Mouse (Mus musculus) hindbrain, embryonic 14.5 days (tissue): ENCODE results near the gene Trappc3l. TPM values are rescaled to one million over a fixed set of nuclear protein-coding genes. Genes with fewer than 3 reads are reported as not detected.

ENCODE experiments used
- ATAC-seq: fragments of 200-750 bp; cut with Nextera tagmentation; 2 replicates; pipeline ENCODE4 v1.8.0; 2017; ENCODE audit warnings: moderate number of reproducible peaks, mild to moderate bottlenecking, moderate TSS enrichment, moderate library complexity; ENCODE audit not compliant: low FRiP score
- DNase-seq: peaks from one replicate; pipeline ENCODE4 v3.0.0-alpha.2; 2015; ENCODE audit warnings: low spot score
- H3K27ac ChIP-seq: fragments of 300-500 bp; sonication (generic); 2 replicates; pipeline ENCODE4 v1.5.1; 2014; ENCODE audit warnings: mild to moderate bottlenecking, moderate library complexity
- H3K27me3 ChIP-seq: fragments of 300-500 bp; sonication (generic); 2 replicates; pipeline ENCODE4 v1.6.1; 2014; ENCODE audit warnings: mild to moderate bottlenecking, low read length, mixed read lengths; ENCODE audit not compliant: control insufficient read depth, insufficient read depth
- H3K36me3 ChIP-seq: fragments of 300-500 bp; sonication (generic); replicated peaks from 2 replicates; pipeline ENCODE4 v1.6.1; 2014; ENCODE audit not compliant: control insufficient read depth, insufficient read depth
- H3K4me1 ChIP-seq: fragments of 300-500 bp; sonication (generic); replicated peaks from 2 replicates; pipeline ENCODE4 v1.6.1; 2014; ENCODE audit warnings: antibody characterized with exemption, low read length, mixed read lengths; ENCODE audit not compliant: control insufficient read depth, insufficient read depth
- H3K4me2 ChIP-seq: fragments of 300-500 bp; sonication (generic); replicated peaks from 2 replicates; pipeline ENCODE4 v1.6.1; 2014; ENCODE audit warnings: mild to moderate bottlenecking, moderate library complexity
- H3K4me3 ChIP-seq: fragments of 300-500 bp; sonication (generic); replicated peaks from 2 replicates; pipeline ENCODE4 v1.5.1; 2014; ENCODE audit warnings: mild to moderate bottlenecking, low read length
- H3K9ac ChIP-seq: fragments of 300-500 bp; sonication (generic); 2 replicates; pipeline ENCODE4 v1.6.1; 2014
- H3K9me3 ChIP-seq: fragments of 300-500 bp; sonication (generic); 2 replicates; pipeline ENCODE4 v1.6.1; 2016; ENCODE audit warnings: low read length; ENCODE audit not compliant: control insufficient read depth
- WGBS: fragments of 180-500 bp; shearing (Covaris S2); extraction: QIAGEN DNeasy Blood & Tissue Kit; methylation state at CpG from one replicate; pipeline ENCODE4 v1.1.7; 2014; 5-methylcytosine and 5-hydroxymethylcytosine counted together
- polyA plus RNA-seq: library from polyadenylated mRNA; unstranded; fragments of >200 nt; fragmentation: Nextera tagmentation; extraction: Ambion mirVana; gene quantifications from 2 replicates; pipeline ENCODE4 v1.2.1, GENCODE M21; 2014

The Trappc3l gene
- polyA plus RNA-seq, 1 experiment from 2014 or later = not detected

GRCm38 (mm10) chr10:34149772-34150171, 112.4 kb downstream of the Trappc3l start:
- 84% methylated on average over 3 of the region's 3 CpGs for WGBS
- no peak overlapping the region for H3K4me3 ChIP-seq
- no peaks in the 10 kb centered on the region for H3K36me3 ChIP-seq
- no peak overlapping the region for H3K9ac ChIP-seq
- H3K9me3 ChIP-seq = no peaks in the 10 kb centered on the region
- no peak for ATAC-seq
- no peak overlapping the region for H3K4me2 ChIP-seq
- H3K27me3 ChIP-seq = no peaks in the 10 kb centered on the region
- H3K27ac ChIP-seq = no peak overlapping the region
- no peak for DNase-seq
- H3K4me1 ChIP-seq = no peaks in the 10 kb centered on the region

- H3K9ac ChIP-seq = no peak overlapping the region
- no peak overlapping the region for H3K27ac ChIP-seq
- H3K4me3 ChIP-seq = no peak overlapping the region
- no peak overlapping the region for H3K4me2 ChIP-seq
- H3K27me3 ChIP-seq = no peaks in the 10 kb centered on the region
- H3K4me1 ChIP-seq = no peaks in the 10 kb centered on the region
- no peaks in the 10 kb centered on the region for H3K36me3 ChIP-seq
- no peak for DNase-seq
- H3K9me3 ChIP-seq = no peaks in the 10 kb centered on the region
- WGBS = 53% methylated on average over 6 of the region's 6 CpGs
- ATAC-seq = no peak
These were observed 113.1 kb downstream of the Trappc3l start for GRCm38 (mm10) chr10:34150454-34150853.

GRCm38 (mm10) chr10:34151827-34152226, 114.4 kb downstream of the Trappc3l start:
- 85% methylated on average over 3 of the region's 3 CpGs for WGBS

GRCm38 (mm10) chr10:34155796-34156554, 118.6 kb downstream of the Trappc3l start:
- no peak overlapping the region for H3K9ac ChIP-seq
- H3K36me3 ChIP-seq = no peaks in the 10 kb centered on the region; the same call in 1 of the 2 replicates
- H3K27me3 ChIP-seq = no peaks in the 10 kb centered on the region
- no peaks in the 10 kb centered on the region for H3K9me3 ChIP-seq
- H3K4me1 ChIP-seq = no peaks in the 10 kb centered on the region
- H3K27ac ChIP-seq = no peak overlapping the region
- WGBS = 85% methylated on average over 12 of the region's 12 CpGs
- no peak overlapping the region for H3K4me2 ChIP-seq
- ATAC-seq (no peak), DNase-seq (no peak)
- H3K4me3 ChIP-seq = no peak overlapping the region

More at GRCm38 (mm10) chr10:34151827-34152226, 114.4 kb downstream of the Trappc3l start:
- no peaks in the 10 kb centered on the region for H3K9me3 ChIP-seq
- H3K4me2 ChIP-seq = no peak overlapping the region
- no peaks in the 10 kb centered on the region for H3K4me1 ChIP-seq
- H3K9ac ChIP-seq = no peak overlapping the region
- H3K27me3 ChIP-seq = no peaks in the 10 kb centered on the region
- DNase-seq (peak; percentile 38), ATAC-seq (no peak)
- H3K27ac ChIP-seq = no peak overlapping the region
- H3K36me3 ChIP-seq = no peaks in the 10 kb centered on the region
- no peak overlapping the region for H3K4me3 ChIP-seq

Other genes starting within 250 kb of the Trappc3l start
- not detected in 2 replicates for gene Sult3a1, start 179.9 kb upstream of the Trappc3l start, polyA plus RNA-seq
- 1.5 and 2.0 TPM in 2 replicates for gene Rsph4a, start 132.5 kb upstream of the Trappc3l start, polyA plus RNA-seq
- 21.3 and 21.8 TPM in 2 replicates for gene Zup1, start 86.3 kb upstream of the Trappc3l start, polyA plus RNA-seq
- 131 and 136 TPM in 2 replicates for gene Rwdd1, start 18.0 kb upstream of the Trappc3l start, polyA plus RNA-seq
- gene Calhm4, start 6.7 kb downstream of the Trappc3l start, polyA plus RNA-seq = not detected in 2 replicates
- 0.66 and 0.73 TPM in 2 replicates for gene Calhm5, start 58.9 kb downstream of the Trappc3l start, polyA plus RNA-seq
- 0.38 and 0.90 TPM in 2 replicates for gene Calhm6, start 90.4 kb downstream of the Trappc3l start, polyA plus RNA-seq
- 8.8 and 9.8 TPM in 2 replicates for gene Dse, start 170.1 kb downstream of the Trappc3l start, polyA plus RNA-seq
- gene Tspyl1, start 244.6 kb downstream of the Trappc3l start, polyA plus RNA-seq = 103 and 116 TPM in 2 replicates